Mouse (Mus musculus): ENCODE results near the gene Lrmda. TPM values are rescaled to one million over a fixed set of nuclear protein-coding genes. Genes with fewer than 3 reads are reported as not detected.
A peak's percentile ranks its signal among the peaks of the same experiment; 100 is the strongest.

Gene Lrmda
- total RNA-seq, 2 experiments from 2014 or later: 0.81 TPM; not detected in 1

- intact Hi-C loops (cut with DNase I): no loop called here
- DNase-seq (ENCODE audit: low spot score in 2 of 2): no peak
Measured at GRCm38 (mm10) chr14:22425018-22425534, 405.6 kb downstream of the Lrmda start.

DNA sequence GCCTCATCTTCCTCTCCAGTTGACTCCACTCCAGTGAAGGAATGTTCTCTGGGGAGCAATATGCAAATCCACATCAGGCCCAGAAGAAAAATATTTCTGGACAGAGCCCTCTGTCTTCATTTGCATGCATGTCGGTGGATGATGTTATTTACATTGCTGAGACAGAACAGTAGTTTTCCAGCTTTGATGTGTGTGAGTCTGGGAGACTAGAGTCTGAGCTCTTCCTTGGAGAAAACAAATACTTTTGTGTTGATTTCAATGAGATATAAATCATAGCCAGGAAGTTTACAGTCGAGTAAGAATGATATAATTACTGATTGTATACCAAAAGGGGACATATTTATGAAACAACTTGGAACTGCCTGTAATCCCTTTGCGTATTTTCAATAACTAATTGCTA lies 415.9 kb downstream of the Lrmda start:
- intact Hi-C loops (cut with DNase I): no loop called here
- DNase-seq (ENCODE audit: low spot score in 2 of 2): no peak

GRCm38 (mm10) chr14:22435860-22436377 lies 416.4 kb downstream of the Lrmda start:
- no peak for DNase-seq (ENCODE audit: low spot score in 2 of 2)
- intact Hi-C loops (cut with DNase I): no loop called here

GRCm38 (mm10) chr14:22440341-22440999 lies 421.0 kb downstream of the Lrmda start:
- intact Hi-C loops (cut with DNase I): loop anchor here (5.0 kb wide), 1 partner anchor 453 kb away; the partner anchor contains the start of gene Zfp503
- DNase-seq (ENCODE audit: low spot score in 2 of 2): no peak

DNA sequence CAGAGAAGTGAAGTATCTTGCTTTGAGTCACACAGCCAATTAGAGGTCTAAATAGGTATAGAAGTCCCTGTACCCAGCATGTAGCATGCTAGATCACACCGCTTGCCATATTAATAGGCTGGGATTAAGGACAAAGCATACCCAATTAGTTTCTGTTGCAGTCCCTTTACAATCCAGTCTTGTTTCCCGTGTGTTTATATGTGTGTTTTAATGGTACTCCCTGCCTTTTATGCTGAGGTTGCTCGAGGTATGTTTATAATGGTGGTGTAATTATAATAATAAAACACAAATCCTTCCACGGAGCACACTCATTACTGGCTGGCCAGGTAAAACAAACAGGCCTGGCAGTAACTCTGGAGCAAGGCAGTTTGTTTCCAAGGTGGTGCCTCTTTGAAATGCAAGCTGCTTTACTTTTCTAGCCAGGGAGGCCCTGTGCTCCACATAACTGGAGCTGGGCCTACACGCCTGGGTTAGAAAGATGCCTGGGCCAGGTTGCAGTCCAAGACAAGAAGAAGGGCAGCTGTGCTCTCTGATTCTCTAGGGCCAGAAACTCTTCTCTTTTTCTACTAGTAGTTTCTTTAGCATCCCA lies 422.4 kb downstream of the Lrmda start:
- intact Hi-C loops (cut with DNase I): loop anchor here (5.0 kb wide), 1 partner anchor 455 kb away; the partner anchor contains the start of gene Zfp503
- no peak for DNase-seq (ENCODE audit: low spot score in 2 of 2)

DNA sequence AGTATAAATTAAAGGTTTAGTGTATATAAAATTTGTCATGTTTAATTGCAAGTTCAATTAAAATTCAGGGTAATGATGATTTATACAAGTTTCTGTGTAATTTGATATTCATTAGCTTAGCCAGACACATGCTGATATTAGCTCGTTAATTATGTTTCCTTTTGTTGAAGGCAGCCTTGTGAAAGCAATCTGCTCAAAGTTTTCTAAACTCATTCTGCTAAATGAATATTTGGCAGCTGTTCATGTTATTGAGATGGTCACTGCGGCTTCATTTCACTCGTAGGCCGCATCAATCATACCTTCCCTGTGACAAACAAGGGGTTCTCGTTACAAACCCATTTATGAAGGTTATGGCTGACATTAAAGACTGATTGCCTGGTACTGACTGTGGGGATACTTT lies 423.2 kb downstream of the Lrmda start:
- intact Hi-C loops (cut with DNase I): loop anchor here (5.0 kb wide), 1 partner anchor 455 kb away; the partner anchor contains the start of gene Zfp503
- no peak for DNase-seq (ENCODE audit: low spot score in 2 of 2)

- intact Hi-C loops (cut with DNase I): loop anchor here (5.0 kb wide), 1 partner anchor 457 kb away; the partner anchor contains the start of gene Zfp503
- DNase-seq (ENCODE audit: low spot score in 2 of 2): no peak
Measured at GRCm38 (mm10) chr14:22444541-22444940, 425.0 kb downstream of the Lrmda start.

- intact Hi-C loops (cut with DNase I): no loop called here
- peak; percentile 41 to 55 for DNase-seq (ENCODE audit: low spot score in 2 of 2)
Measured at GRCm38 (mm10) chr14:22445161-22445821, 425.8 kb downstream of the Lrmda start.

GRCm38 (mm10) chr14:22445841-22446570 lies 426.5 kb downstream of the Lrmda start:
- DNase-seq (ENCODE audit: low spot score in 2 of 2): peak in 1 of 2 experiments; percentile 9
- intact Hi-C loops (cut with DNase I): no loop called here

DNA sequence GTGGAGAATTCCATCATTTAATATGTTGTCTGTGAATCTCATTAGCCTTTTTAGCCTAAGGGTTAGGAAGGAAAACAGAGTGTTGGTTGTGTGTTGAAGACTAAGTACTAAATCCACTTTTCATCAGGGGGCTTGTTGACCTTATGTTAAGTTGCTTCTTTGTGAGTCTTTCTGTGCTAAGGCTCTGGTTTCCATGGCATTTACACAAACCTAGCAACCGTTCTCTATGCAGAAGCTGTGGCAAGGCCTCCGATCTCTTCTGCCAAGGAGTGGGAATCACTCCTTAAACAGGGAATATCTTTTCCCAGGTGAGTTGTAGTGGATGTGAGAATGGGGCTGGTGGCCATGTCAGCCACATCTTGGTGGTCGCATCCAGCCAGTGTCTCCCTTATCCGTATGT lies 432.1 kb downstream of the Lrmda start:
- no peak for DNase-seq (ENCODE audit: low spot score in 2 of 2)
- intact Hi-C loops (cut with DNase I): no loop called here

- DNase-seq (ENCODE audit: low spot score in 2 of 2): no peak
- intact Hi-C loops (cut with DNase I): no loop called here
Measured at GRCm38 (mm10) chr14:22464314-22464713, 444.8 kb downstream of the Lrmda start.

DNA sequence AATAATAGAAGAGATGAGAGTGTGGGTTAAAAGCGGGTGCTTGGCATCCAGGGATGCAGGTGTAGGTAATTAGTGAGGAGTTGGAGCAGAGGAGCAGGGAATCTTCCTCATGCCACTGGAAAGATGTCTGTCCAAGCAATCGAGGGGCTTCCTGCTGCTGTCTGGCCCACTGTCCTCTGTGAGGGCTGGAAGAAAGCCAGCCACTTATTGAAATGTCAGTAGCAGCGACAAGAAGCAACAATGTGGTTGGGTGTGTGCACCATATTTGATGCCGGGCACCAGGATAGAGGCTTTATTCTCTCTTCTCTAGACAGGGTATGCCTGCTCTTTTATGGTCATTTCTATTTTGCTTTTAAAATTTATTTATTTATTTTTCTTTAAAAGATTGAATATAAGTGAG lies 451.5 kb downstream of the Lrmda start:
- no peak for DNase-seq (ENCODE audit: low spot score in 2 of 2)
- intact Hi-C loops (cut with DNase I): no loop called here

DNA sequence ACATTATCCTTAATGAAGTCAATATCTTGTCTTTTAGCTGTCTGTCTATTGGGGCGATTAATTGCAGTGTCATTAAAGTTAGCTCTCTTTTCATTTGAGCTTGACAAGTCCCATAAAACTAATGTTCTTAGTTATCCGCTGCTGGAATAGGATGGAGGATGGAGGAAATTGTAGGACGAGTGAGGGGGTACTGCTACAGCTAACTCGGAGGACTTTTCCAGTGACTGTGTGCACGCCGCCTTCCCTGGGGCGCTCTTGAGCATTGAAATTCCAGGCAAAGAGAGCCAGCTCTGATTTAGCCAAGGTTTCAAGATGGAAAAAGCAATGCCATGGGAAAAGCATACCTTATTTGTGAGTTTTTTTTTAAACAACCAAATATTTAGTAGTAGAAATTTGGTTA lies 453.9 kb downstream of the Lrmda start:
- DNase-seq (ENCODE audit: low spot score in 2 of 2): no peak
- intact Hi-C loops (cut with DNase I): no loop called here

DNA sequence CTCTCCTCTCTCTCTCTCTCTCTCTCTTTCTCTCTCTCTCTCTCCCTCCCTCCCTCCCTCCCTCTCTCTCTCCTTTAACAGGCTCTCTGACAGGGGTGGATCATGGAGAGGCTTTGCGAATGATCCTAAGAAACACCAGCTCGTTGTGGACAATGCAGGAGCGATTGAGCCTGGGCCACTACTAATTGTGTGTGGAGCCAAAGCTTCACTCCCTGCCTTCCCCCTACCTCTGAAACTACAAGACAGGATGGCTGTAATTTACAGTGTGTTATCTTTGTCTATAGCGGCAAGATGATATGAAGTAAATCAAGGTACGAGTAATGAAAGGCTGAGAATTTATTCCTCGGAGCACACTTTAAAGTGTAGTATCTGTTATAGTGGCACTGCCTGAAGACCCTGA lies 454.5 kb downstream of the Lrmda start:
- intact Hi-C loops (cut with DNase I): no loop called here
- no peak for DNase-seq (ENCODE audit: low spot score in 2 of 2)

DNA sequence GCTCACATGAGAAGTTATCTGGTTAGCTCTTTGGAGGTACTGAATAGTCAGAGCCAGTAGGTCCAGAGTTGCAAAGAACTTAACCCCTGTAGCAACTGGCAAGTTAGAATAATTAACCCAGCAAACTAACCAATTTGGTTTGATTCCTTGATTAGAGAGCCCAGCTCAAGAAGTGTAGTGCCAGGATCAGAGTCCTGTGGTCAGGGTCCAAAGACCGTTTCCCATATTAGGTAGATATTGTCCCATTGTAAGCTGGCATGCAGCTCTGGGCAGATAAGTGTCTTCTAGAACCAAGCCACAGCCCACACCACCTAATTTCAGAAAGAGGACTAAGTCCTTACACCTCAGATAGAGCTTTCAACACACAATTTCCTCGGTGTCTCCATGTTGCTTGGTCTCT lies 473.8 kb downstream of the Lrmda start:
- intact Hi-C loops (cut with DNase I): no loop called here
- DNase-seq (ENCODE audit: low spot score in 2 of 2): no peak

- no peak for DNase-seq (ENCODE audit: low spot score in 2 of 2)
- intact Hi-C loops (cut with DNase I): no loop called here
Measured at GRCm38 (mm10) chr14:22494290-22494689, 474.8 kb downstream of the Lrmda start.

DNA sequence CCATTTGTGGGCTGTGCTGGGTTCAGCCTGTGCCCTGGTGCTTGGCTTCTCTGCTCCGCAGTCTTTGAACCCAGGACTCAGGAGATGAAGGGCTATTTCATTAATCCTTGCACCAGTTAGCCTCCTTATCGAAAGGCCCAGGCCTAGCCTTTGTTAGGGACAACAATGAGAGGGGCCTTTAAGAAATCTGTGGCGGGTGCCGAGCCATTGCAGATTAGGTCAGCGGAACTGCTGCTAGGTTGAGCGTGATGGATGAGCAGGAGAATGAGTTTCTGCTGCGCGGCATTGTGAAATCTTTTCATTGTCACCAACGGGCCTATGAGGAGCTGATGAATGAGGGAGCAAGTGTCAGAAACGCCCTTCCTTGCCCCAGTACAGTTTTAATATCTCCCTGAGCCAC lies 475.4 kb downstream of the Lrmda start:
- no peak for DNase-seq (ENCODE audit: low spot score in 2 of 2)
- intact Hi-C loops (cut with DNase I): no loop called here

- no peak for DNase-seq (ENCODE audit: low spot score in 2 of 2)
- intact Hi-C loops (cut with DNase I): no loop called here
Measured at GRCm38 (mm10) chr14:22495286-22495685, 475.8 kb downstream of the Lrmda start.

GRCm38 (mm10) chr14:22497636-22498131 lies 478.2 kb downstream of the Lrmda start:
- intact Hi-C loops (cut with DNase I): no loop called here
- DNase-seq (ENCODE audit: low spot score in 2 of 2): peak in 1 of 2 experiments; percentile 15

Data from left cerebral cortex, postnatal 36 days (tissue).